Mouse (Mus musculus): ENCODE results near the gene Axin2.

GRCm38 (mm10) chr11:108910328-108910886, 9.7 kb upstream of the Axin2 start:
- TF ChIP-seq POLR2A (IDR thresholded peaks at IDR 0.05; ENCODE audit: borderline replicate concordance, insufficient read depth, low read length) (no peak), CTCF (IDR thresholded peaks at IDR 0.05; ENCODE audit: borderline replicate concordance, insufficient read depth, low read depth, low read length) (no peak)

Measured in cerebellum, adult 2 months (tissue).